Mouse (Mus musculus): ENCODE measurements around the gene Inava.

DNA sequence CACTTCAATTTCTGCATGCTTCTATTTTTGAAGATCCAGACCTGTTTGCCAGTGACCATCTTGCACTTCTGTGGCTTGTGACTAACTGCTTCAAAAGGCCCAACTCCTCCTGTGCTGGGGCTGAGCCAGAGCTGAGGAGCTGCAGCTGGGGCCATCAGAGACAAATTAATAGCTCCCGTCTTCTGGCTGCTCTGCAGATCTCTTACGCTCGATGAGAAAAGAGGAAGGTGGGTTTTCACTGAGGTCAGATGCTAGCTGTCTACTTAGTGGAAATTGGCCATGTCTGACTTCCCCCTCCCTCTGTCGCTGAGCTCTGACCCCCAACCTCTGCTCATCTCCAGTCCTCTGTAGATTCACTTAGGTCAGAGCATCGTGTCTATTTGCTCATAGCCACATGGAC lies 15.6 kb upstream of the Inava start:
- TF ChIP-seq CTCF (IDR thresholded peaks at IDR 0.05; ENCODE audit: extremely low read depth, insufficient read depth, low read length) (no peak), POLR2A (IDR thresholded peaks at IDR 0.05; ENCODE audit: extremely low read depth, insufficient read depth, low read length) (no peak)
